Mouse (Mus musculus) bone marrow, adult 2 months (tissue): ENCODE data around the gene Gm13101.
"Not testable (repeated sequence)": the region's sequence is repeated elsewhere in the genome, so short reads cannot be mapped to it uniquely, and the experiment has no call there.

ENCODE experiments used
- CTCF ChIP-seq: fragments of 200-500 bp; IDR thresholded peaks from 2 replicates; pipeline ENCODE4 v1.5.1; 2011; ENCODE audit warnings: low read length, control low read depth; ENCODE audit not compliant: control insufficient read depth, insufficient read depth
- POLR2A ChIP-seq: fragments of 200-500 bp; IDR thresholded peaks from 2 replicates; pipeline ENCODE4 v1.6.1; 2011; ENCODE audit warnings: low read depth, mild to moderate bottlenecking, control low read depth, low read length, borderline replicate concordance; ENCODE audit not compliant: control insufficient read depth

DNA sequence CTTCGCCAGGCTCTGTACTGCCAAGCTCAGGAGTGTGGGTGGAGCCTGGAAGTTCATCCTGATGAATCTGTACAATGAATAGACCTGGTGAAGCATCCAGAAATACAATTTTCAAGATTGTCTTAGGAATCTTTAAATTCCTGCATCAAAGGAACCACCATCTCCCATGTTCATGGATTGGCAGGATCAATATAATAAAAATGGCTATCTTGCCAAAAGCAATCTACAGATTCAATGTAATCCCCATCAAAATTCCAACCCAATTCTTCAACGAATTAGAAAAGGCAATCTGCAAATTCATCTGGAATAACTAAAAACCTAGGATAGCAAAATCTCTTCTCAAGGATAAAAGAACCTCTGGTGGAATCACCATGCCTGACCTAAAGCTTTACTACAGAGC, at the start of gene Gm13101:
- TF ChIP-seq CTCF, POLR2A: not testable (repeated sequence)
